Mouse (Mus musculus): ENCODE results near the gene Mepce. TPM values are rescaled to one million over a fixed set of nuclear protein-coding genes. Genes with fewer than 3 reads are reported as not detected.
"Not testable (repeated sequence)": the region's sequence is repeated elsewhere in the genome, so short reads cannot be mapped to it uniquely, and the experiment has no call there.

Mepce gene
- polyA plus RNA-seq, 1 experiment from 2014 or later, result 5.8 TPM

- DNase-seq (ENCODE audit: low spot score), result no peak
- peaks cover 6% of the 10 kb centered on the region; the same call in 1 of the 2 replicates for H3K4me1 ChIP-seq (replicated peaks; ENCODE audit: control insufficient read depth, insufficient read depth)
- H3K4me2 ChIP-seq (replicated peaks; ENCODE audit: low read depth), result no peak overlapping the region
- no peak overlapping the region for H3K9ac ChIP-seq (ENCODE audit: low read length)
- no peaks in the 10 kb centered on the region for H3K9me3 ChIP-seq (ENCODE audit: control insufficient read depth, low read length)
- no peak overlapping the region for H3K4me3 ChIP-seq (ENCODE audit: low read depth, low read length)
- TF ChIP-seq CTCF (IDR thresholded peaks at IDR 0.05; ENCODE audit: low read depth), result no peak
- no peak for TF ChIP-seq EP300 (optimal IDR thresholded peaks at IDR 0.05)
- no peak overlapping the region for H3K27ac ChIP-seq (replicated peaks)
- peaks cover 25% of the 10 kb centered on the region for H3K36me3 ChIP-seq (ENCODE audit: control insufficient read depth, insufficient read depth, low read length)
- H3K27me3 ChIP-seq (ENCODE audit: control insufficient read depth, insufficient read depth, low read length), result no peaks in the 10 kb centered on the region
- WGBS, result 53% methylated on average over 12 of the region's 13 CpGs
- ATAC-seq (ENCODE audit: low FRiP score, low TSS enrichment), result 0 out of 2 replicates have a peak, but pooled peaks have one; percentile 27
Observed at GRCm38 (mm10) chr5:137753111-137753832, 34.2 kb downstream of the Mepce start.

DNA sequence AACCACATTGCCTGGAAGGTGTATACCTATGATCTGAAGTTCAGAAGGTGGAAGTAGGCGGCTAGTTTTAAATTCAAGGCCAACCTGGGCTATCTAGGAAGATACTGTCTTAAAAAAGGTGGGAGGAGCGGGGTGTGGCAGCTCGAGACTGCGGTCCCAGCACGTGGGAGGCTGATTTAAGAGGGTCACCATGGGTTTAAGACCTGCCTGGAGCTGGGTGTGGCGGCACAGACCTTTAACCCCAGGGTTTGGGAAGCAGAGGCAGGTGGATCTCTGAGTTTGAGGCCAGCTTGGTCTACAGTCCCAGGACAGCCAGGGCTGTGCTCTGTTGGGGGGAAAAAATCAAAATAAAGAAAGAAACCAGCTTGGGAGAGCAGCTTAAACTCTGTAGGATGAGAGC lies 35.5 kb downstream of the Mepce start:
- DNase-seq (ENCODE audit: low spot score) (no peak), ATAC-seq (ENCODE audit: low FRiP score, low TSS enrichment) (no peak)
- Histone ChIP-seq H3K27me3 (ENCODE audit: control insufficient read depth, insufficient read depth, low read length) (no peaks in the 10 kb centered on the region), H3K9me3 (ENCODE audit: control insufficient read depth, low read length) (no peaks in the 10 kb centered on the region), H3K27ac (replicated peaks) (no peak overlapping the region), H3K4me3 (ENCODE audit: low read depth, low read length) (no peak overlapping the region), H3K9ac (ENCODE audit: low read length) (no peak overlapping the region), H3K36me3 (ENCODE audit: control insufficient read depth, insufficient read depth, low read length) (peaks cover 20% of the 10 kb centered on the region; the same call in 1 of the 2 replicates), H3K4me2 (replicated peaks; ENCODE audit: low read depth) (no peak overlapping the region), H3K4me1 (replicated peaks; ENCODE audit: control insufficient read depth, insufficient read depth) (peaks cover 6% of the 10 kb centered on the region; the same call in 1 of the 2 replicates)
- no peak for TF ChIP-seq CTCF (IDR thresholded peaks at IDR 0.05; ENCODE audit: low read depth)
- TF ChIP-seq EP300 (optimal IDR thresholded peaks at IDR 0.05), result no peak
- 87% methylated on average over 6 of the region's 6 CpGs for WGBS

DNA sequence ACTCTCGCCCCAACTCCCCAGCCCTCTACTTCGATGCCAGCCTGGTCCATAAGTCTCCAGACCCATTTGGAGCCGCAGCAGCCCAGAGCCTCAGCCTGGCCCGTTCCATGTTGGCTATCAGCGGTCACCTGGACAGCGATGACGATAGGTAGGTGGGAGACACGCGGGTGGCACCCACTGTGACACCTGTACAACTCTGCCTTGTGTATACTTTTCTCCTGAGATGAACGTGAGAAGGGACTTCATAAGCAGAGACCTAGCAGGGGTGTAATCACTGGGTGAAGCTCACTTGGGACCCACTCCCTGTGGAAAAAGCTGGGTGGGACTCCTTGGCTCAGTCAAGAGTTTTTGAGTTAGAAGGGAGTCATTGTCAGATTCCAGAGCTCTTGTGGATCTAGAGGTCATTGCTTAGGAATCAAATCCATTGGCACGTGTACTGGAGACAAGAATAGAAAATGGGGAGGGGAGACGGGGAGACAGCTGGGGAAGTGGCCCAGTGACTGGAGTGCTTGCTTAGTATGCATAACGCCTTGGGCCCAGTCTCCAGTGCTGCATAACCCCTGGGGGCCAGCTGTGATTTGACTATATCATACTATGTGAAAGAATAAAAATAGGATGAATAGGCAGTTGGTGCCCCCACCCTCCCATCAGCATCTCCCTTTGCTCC lies 36.1 kb downstream of the Mepce start:
- DNase-seq (ENCODE audit: low spot score), result no peak
- peaks cover 19% of the 10 kb centered on the region; the same call in 1 of the 2 replicates for H3K36me3 ChIP-seq (ENCODE audit: control insufficient read depth, insufficient read depth, low read length)

GRCm38 (mm10) chr5:137750212-137750611 lies 37.2 kb downstream of the Mepce start:
- 88% methylated on average over 6 of the region's 8 CpGs for WGBS
- not testable (repeated sequence) for H3K9me3 ChIP-seq (ENCODE audit: control insufficient read depth, low read length); H3K4me2 ChIP-seq (replicated peaks; ENCODE audit: low read depth); H3K27ac ChIP-seq (replicated peaks); DNase-seq (ENCODE audit: low spot score); H3K27me3 ChIP-seq (ENCODE audit: control insufficient read depth, insufficient read depth, low read length); H3K4me3 ChIP-seq (ENCODE audit: low read depth, low read length); H3K9ac ChIP-seq (ENCODE audit: low read length); ATAC-seq (ENCODE audit: low FRiP score, low TSS enrichment); H3K4me1 ChIP-seq (replicated peaks; ENCODE audit: control insufficient read depth, insufficient read depth)
- peaks cover 17% of the 10 kb centered on the region; the same call in 1 of the 2 replicates for H3K36me3 ChIP-seq (ENCODE audit: control insufficient read depth, insufficient read depth, low read length)

More for the DNA sequence above, 36.1 kb downstream of the Mepce start:
- Histone ChIP-seq H3K9me3 (ENCODE audit: control insufficient read depth, low read length) (no peaks in the 10 kb centered on the region), H3K27me3 (ENCODE audit: control insufficient read depth, insufficient read depth, low read length) (no peaks in the 10 kb centered on the region), H3K4me2 (replicated peaks; ENCODE audit: low read depth) (no peak overlapping the region), H3K9ac (ENCODE audit: low read length) (no peak overlapping the region), H3K4me1 (replicated peaks; ENCODE audit: control insufficient read depth, insufficient read depth) (peaks cover 6% of the 10 kb centered on the region; the same call in 1 of the 2 replicates), H3K27ac (replicated peaks) (no peak overlapping the region), H3K4me3 (ENCODE audit: low read depth, low read length) (no peak overlapping the region)
- no peak for ATAC-seq (ENCODE audit: low FRiP score, low TSS enrichment)
- 93% methylated on average over 13 of the region's 13 CpGs for WGBS
- no peak for TF ChIP-seq EP300 (optimal IDR thresholded peaks at IDR 0.05)
- no peak for TF ChIP-seq CTCF (IDR thresholded peaks at IDR 0.05; ENCODE audit: low read depth)

DNA sequence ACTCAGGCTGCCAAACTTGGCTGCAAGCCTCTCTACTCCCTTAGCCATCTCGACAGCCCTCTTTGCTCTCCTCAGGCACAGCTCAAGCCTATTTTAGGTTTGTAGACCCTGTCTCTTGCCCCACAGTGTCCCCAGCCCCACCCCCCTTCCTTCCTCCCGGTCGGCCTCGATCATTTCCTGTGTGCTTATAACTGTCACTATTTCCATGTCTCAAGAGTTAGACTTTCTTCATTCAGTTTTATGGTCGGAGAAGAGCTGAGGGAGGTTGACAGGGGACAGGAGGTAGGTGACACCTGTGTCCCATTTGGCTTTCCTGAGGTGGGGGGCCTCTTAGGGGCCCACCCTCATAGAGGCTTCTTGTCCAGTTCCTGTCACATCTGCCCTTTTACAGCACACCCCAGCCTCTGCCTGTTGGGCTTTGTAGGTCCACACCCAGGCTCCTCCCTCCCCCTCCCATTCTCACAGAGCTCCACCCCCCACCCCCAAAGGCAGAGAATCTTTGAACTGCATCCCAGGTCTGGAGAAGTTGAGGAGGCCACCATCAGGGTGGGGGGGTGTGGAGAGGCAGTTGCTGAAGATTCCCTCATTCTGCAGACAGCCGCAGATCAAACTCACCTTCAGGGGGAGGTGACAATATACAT lies 38.1 kb downstream of the Mepce start:
- no peak for TF ChIP-seq EP300 (optimal IDR thresholded peaks at IDR 0.05)
- no peak for TF ChIP-seq CTCF (IDR thresholded peaks at IDR 0.05; ENCODE audit: low read depth)
- DNase-seq (ENCODE audit: low spot score) (no peak), ATAC-seq (ENCODE audit: low FRiP score, low TSS enrichment) (no peak)
- no peaks in the 10 kb centered on the region for H3K27me3 ChIP-seq (ENCODE audit: control insufficient read depth, insufficient read depth, low read length)
- no peak overlapping the region for H3K9ac ChIP-seq (ENCODE audit: low read length)
- no peaks in the 10 kb centered on the region for H3K9me3 ChIP-seq (ENCODE audit: control insufficient read depth, low read length)
- H3K4me3 ChIP-seq (ENCODE audit: low read depth, low read length), result peak overlapping the region; percentile 8; the same call in 1 of the 2 replicates
- H3K36me3 ChIP-seq (ENCODE audit: control insufficient read depth, insufficient read depth, low read length), result peaks cover 17% of the 10 kb centered on the region; the same call in 1 of the 2 replicates
- peak overlapping the region; percentile 99 for H3K4me2 ChIP-seq (replicated peaks; ENCODE audit: low read depth)
- WGBS, result 40% methylated on average over 6 of the region's 6 CpGs
- peak overlapping the region; percentile 99 for H3K27ac ChIP-seq (replicated peaks)
- H3K4me1 ChIP-seq (replicated peaks; ENCODE audit: control insufficient read depth, insufficient read depth), result peaks cover 6% of the 10 kb centered on the region; the same call in 1 of the 2 replicates
